Mouse (Mus musculus): ENCODE measurements around the gene Srp68. TPM values are rescaled to one million over a fixed set of nuclear protein-coding genes. Genes with fewer than 3 reads are reported as not detected.

The Srp68 gene
- polyA plus RNA-seq, 1 experiment from 2014 or later: 66.4 TPM

- H3K9me3 ChIP-seq (replicated peaks): no peaks in the 10 kb centered on the region
- H3K4me1 ChIP-seq: peaks cover 16% of the 10 kb centered on the region
- H3K27me3 ChIP-seq (replicated peaks): no peaks in the 10 kb centered on the region
- no peak overlapping the region for H3K9ac ChIP-seq
- peaks cover 100% of the 10 kb centered on the region for H3K36me3 ChIP-seq
- 71% methylated on average over 8 of the region's 8 CpGs for WGBS (ENCODE audit: insufficient replicate concordance)
- H3K4me2 ChIP-seq: no peak overlapping the region
- ATAC-seq: 0 out of 2 replicates have a peak, but pooled peaks have one; percentile 13
- no peak overlapping the region for H3K27ac ChIP-seq
- no peak overlapping the region for H3K4me3 ChIP-seq
Observed at GRCm38 (mm10) chr11:116259461-116259860, 14.6 kb downstream of the Srp68 start.

DNA sequence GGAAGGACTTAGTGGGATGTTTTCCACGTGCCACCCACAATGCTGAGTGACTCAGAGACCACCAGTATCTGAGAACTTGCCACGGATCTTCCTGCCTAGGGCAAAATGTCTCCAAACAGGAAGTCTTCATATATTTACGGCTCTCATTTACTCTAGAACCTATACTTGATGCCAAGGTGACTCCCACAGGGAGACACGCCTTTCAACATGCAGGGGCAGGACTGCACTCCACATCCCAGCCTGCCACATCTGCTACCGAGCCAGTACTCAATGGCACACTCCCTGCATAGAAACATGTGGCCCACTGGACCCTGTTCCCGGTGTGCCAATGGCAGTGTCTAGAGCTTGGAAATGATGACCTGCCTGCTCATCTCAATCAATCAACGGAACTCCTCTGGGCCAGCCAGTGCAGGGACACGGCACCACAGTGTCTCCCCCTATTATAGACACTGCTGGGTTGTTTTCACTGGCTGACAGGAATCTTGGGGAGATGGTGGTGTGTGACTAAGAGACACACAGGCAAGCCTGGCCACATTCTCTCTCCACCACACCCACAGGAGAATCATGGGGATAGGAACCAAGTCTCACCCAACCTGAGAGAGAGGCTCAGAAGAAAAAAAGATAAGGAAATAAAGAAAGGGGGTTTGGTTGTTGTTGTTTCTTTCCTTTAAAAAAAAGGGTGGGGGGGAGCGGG is 17.9 kb downstream of the Srp68 start:
- Histone ChIP-seq H3K4me2 (no peak overlapping the region), H3K27me3 (replicated peaks) (no peaks in the 10 kb centered on the region), H3K4me3 (no peak overlapping the region), H3K27ac (no peak overlapping the region), H3K9ac (no peak overlapping the region), H3K4me1 (peaks cover 16% of the 10 kb centered on the region), H3K9me3 (replicated peaks) (no peaks in the 10 kb centered on the region), H3K36me3 (peaks cover 100% of the 10 kb centered on the region)
- 76% methylated on average over 9 of the region's 9 CpGs for WGBS (ENCODE audit: insufficient replicate concordance)
- no peak for ATAC-seq

DNA sequence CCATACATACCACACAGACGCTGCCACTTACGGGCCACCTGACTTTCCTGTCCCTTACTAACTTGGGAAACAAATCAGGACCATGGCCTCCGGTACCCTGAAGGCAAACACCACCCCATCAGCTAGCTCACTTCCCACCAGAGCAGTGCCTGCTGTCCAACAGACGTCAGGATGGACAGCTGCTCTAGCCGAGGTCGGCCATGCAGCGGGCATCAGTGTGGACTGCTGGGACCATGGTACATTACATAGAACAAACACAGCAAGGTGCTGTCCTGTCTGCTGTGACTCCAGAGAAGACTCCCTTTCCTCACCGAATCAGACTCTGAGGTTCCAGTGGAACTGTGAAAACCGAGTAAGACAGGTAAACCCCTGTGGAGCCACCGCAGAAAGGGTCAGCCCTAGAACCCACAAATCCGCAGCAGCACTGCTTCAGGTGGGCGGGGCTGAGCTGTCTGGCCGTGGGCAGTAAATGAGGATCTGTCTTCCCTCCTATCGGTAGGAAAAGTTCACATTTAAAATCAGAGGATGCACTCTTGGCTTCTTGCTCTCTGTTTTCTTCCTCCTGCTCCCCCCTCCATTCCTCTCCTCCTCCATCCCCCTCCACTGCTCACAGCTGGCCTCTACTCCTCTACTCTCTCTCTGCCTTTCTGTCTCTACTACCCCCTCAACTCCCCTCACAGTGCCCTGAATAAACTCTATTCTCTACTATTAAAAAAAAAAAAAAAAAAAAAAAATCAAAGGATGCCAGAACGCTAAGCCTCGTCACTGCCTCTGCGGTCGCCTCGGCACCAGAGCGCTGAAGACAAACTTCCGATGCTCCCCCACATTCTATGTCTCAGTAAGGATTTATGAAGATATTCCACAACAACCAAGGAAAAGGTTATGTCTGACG is 18.7 kb downstream of the Srp68 start:
- 69% methylated on average over 22 of the region's 22 CpGs for WGBS (ENCODE audit: insufficient replicate concordance)
- Histone ChIP-seq H3K27ac (peak overlapping the region; percentile 64), H3K4me1 (peaks cover 16% of the 10 kb centered on the region), H3K9me3 (replicated peaks) (no peaks in the 10 kb centered on the region), H3K4me3 (no peak overlapping the region), H3K4me2 (no peak overlapping the region), H3K36me3 (peaks cover 100% of the 10 kb centered on the region), H3K27me3 (replicated peaks) (no peaks in the 10 kb centered on the region), H3K9ac (no peak overlapping the region)
- no peak for ATAC-seq

DNA sequence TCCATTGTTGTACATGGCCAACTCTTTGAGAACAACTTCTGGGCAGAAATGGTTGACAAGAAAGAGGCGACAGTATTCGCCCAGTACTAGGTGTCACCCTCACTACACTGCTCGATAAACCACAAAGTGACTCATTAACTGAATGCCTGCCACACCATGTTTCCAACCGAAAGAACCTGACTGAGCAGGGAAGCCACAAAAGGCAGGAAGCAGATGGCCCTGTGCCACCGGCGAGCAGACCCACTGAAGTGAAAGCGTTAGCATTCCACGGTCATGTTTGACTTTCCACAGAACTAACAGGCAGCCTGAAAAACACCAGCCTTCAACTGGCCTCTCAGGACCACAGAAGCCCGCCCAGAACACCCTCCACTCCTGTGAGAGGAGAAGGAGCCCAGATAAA is 19.4 kb downstream of the Srp68 start:
- H3K4me3 ChIP-seq: no peak overlapping the region
- H3K36me3 ChIP-seq: peaks cover 100% of the 10 kb centered on the region
- H3K27me3 ChIP-seq (replicated peaks): no peaks in the 10 kb centered on the region
- no peak overlapping the region for H3K9ac ChIP-seq
- WGBS (ENCODE audit: insufficient replicate concordance): 46% methylated on average over 9 of the region's 9 CpGs
- no peak; the same call in 1 of the 2 replicates for ATAC-seq
- peaks cover 14% of the 10 kb centered on the region for H3K4me1 ChIP-seq
- peak overlapping the region; percentile 64; the same call in 1 of the 2 replicates for H3K27ac ChIP-seq
- no peak overlapping the region for H3K4me2 ChIP-seq
- H3K9me3 ChIP-seq (replicated peaks): no peaks in the 10 kb centered on the region

GRCm38 (mm10) chr11:116253076-116253600 is 20.9 kb downstream of the Srp68 start:
- no peak overlapping the region for H3K4me2 ChIP-seq
- no peak overlapping the region for H3K4me3 ChIP-seq
- H3K9me3 ChIP-seq (replicated peaks): no peaks in the 10 kb centered on the region
- H3K36me3 ChIP-seq: peaks cover 100% of the 10 kb centered on the region
- WGBS (ENCODE audit: insufficient replicate concordance): 70% methylated on average over 3 of the region's 3 CpGs
- H3K4me1 ChIP-seq: peaks cover 13% of the 10 kb centered on the region
- ATAC-seq: no peak
- no peak overlapping the region for H3K9ac ChIP-seq
- H3K27me3 ChIP-seq (replicated peaks): no peaks in the 10 kb centered on the region
- H3K27ac ChIP-seq: no peak overlapping the region

DNA sequence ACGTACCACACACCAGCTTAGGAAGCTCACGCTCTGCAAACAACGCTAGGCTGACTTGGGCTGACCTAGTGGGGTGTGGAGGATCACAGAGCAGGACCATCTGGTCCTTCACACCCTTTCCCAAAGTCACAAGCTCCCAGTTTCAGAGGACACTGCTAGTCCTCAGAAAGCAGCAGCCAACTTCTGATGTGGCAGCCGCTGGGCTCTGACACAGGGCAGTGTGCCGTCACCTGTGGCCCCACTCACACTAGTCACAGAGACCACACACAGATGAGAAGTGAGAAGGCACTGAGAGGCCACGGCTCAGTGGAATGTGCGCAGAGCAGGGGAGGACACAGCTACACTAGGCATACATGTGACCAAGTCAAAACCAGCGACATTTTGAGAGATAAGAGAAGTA is 23.1 kb downstream of the Srp68 start:
- H3K4me1 ChIP-seq: peaks cover 7% of the 10 kb centered on the region
- no peaks in the 10 kb centered on the region for H3K9me3 ChIP-seq (replicated peaks)
- H3K27ac ChIP-seq: no peak overlapping the region
- H3K27me3 ChIP-seq (replicated peaks): no peaks in the 10 kb centered on the region
- no peak overlapping the region for H3K4me2 ChIP-seq
- H3K36me3 ChIP-seq: peaks cover 100% of the 10 kb centered on the region
- WGBS (ENCODE audit: insufficient replicate concordance): 90% methylated on average over 8 of the region's 8 CpGs
- H3K9ac ChIP-seq: no peak overlapping the region
- H3K4me3 ChIP-seq: no peak overlapping the region
- ATAC-seq: no peak

DNA sequence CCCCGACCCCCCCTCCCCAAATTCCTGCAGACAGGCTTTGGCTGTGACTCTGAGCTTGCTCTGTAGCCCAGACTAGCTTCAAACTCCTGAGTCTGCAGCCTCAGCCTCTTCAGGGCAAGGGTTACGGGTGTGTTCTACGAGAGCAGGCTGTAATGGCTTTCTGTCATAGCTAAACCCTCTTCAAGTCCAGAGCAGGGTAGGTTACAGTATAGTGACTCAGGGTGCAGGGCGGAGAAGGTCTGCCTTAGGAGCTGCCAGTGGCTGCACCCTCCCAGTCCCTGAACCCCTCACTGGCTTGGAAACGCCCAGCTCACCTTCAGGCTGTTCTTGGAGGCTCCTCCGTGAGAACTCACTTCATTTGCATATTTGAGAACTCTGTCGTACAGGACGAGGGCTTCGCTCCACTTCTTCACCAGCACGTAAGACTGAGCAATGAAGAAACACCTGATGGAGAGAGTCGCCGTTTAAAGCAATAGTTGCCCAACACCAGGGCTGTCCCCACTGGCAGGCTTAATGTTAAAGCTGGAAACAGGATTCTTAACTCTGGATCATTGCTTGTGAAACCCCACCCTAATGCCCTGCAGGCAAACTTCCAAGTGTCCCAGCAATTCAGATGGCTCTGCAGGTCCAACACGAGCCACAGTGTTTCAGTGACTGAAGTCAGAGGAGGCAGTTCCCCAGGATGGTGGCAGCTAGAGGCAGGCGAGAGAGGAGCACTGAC is 26.4 kb downstream of the Srp68 start:
- WGBS (ENCODE audit: insufficient replicate concordance): 79% methylated on average over 14 of the region's 14 CpGs
- Histone ChIP-seq H3K9ac (no peak overlapping the region), H3K9me3 (replicated peaks) (no peaks in the 10 kb centered on the region), H3K4me1 (no peaks in the 10 kb centered on the region), H3K27ac (no peak overlapping the region), H3K4me3 (no peak overlapping the region), H3K27me3 (replicated peaks) (no peaks in the 10 kb centered on the region), H3K4me2 (no peak overlapping the region), H3K36me3 (peaks cover 94% of the 10 kb centered on the region)
- ATAC-seq: no peak

- no peak overlapping the region for H3K9ac ChIP-seq
- no peak for ATAC-seq
- 73% methylated on average over 6 of the region's 6 CpGs for WGBS (ENCODE audit: insufficient replicate concordance)
- peaks cover 73% of the 10 kb centered on the region for H3K36me3 ChIP-seq
- H3K27me3 ChIP-seq (replicated peaks): no peaks in the 10 kb centered on the region
- H3K4me3 ChIP-seq: no peak overlapping the region
- no peaks in the 10 kb centered on the region for H3K9me3 ChIP-seq (replicated peaks)
- no peak overlapping the region for H3K4me2 ChIP-seq
- H3K4me1 ChIP-seq: peaks cover 5% of the 10 kb centered on the region; the same call in 1 of the 2 replicates
- no peak overlapping the region for H3K27ac ChIP-seq
Observed at GRCm38 (mm10) chr11:116245616-116246015, 28.4 kb downstream of the Srp68 start.

DNA sequence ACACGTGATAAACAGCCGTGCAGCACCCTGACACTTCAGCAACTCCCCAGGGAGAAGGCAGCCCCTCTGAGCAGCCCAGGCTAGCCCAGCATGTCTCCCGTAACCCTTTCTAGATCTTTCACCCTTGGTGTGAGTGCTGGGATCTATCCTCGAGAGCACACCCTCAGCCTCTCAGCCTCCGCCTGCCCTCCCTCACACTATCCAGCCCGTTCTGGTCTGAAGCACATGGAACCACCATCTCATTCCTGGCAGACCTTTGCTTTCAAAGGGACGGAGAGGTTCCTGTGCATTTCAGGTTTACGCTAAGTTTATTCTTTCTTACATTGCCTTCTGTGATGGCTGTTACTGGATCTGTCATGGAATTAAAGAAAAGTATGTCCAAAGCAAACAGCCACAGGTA is 29.4 kb downstream of the Srp68 start:
- no peak overlapping the region for H3K4me2 ChIP-seq
- H3K9me3 ChIP-seq (replicated peaks): no peaks in the 10 kb centered on the region
- H3K27me3 ChIP-seq (replicated peaks): peaks cover 2% of the 10 kb centered on the region; the same call in 1 of the 2 replicates
- ATAC-seq: no peak
- H3K4me3 ChIP-seq: no peak overlapping the region
- no peak overlapping the region for H3K27ac ChIP-seq
- WGBS (ENCODE audit: insufficient replicate concordance): 79% methylated on average over 8 of the region's 8 CpGs
- peaks cover 63% of the 10 kb centered on the region for H3K36me3 ChIP-seq
- H3K4me1 ChIP-seq: peaks cover 5% of the 10 kb centered on the region; the same call in 1 of the 2 replicates
- H3K9ac ChIP-seq: no peak overlapping the region

- Histone ChIP-seq H3K4me1 (peaks cover 17% of the 10 kb centered on the region), H3K4me3 (no peak overlapping the region), H3K9ac (no peak overlapping the region), H3K9me3 (replicated peaks) (no peaks in the 10 kb centered on the region), H3K27me3 (replicated peaks) (peaks cover 26% of the 10 kb centered on the region), H3K4me2 (no peak overlapping the region), H3K27ac (no peak overlapping the region), H3K36me3 (peaks cover 35% of the 10 kb centered on the region)
- ATAC-seq: no peak
- WGBS (ENCODE audit: insufficient replicate concordance): 64% methylated on average over 12 of the region's 12 CpGs
Observed at GRCm38 (mm10) chr11:116241744-116242235, 32.2 kb downstream of the Srp68 start.

DNA sequence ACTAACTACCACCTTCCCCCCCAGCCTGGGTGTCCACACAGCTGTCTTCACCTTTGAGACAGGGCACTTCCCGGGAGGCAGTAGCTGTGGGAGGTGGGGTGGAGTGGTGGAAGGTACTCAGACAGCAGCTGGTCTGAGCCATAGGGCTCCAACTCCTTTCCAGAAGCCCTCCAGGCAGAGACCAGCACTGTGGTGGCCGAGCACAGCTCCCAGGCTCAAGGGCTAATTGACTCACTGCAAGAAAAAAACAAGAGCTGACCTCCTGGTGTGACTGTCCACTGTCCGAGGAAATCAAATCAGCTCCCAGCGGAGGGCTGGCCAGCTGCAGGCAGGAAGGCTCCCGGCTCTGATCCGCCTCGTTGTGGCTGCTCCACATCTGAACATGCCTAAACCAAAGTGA is 34.2 kb downstream of the Srp68 start:
- no peak overlapping the region for H3K9ac ChIP-seq
- H3K4me2 ChIP-seq: no peak overlapping the region
- no peak overlapping the region for H3K4me3 ChIP-seq
- no peaks in the 10 kb centered on the region for H3K9me3 ChIP-seq (replicated peaks)
- H3K27me3 ChIP-seq (replicated peaks): peaks cover 44% of the 10 kb centered on the region
- peaks cover 17% of the 10 kb centered on the region for H3K4me1 ChIP-seq
- H3K27ac ChIP-seq: no peak overlapping the region
- WGBS (ENCODE audit: insufficient replicate concordance): 66% methylated on average over 7 of the region's 7 CpGs
- H3K36me3 ChIP-seq: peaks cover 15% of the 10 kb centered on the region
- ATAC-seq: no peak
